Mouse (Mus musculus) cerebral cortex, adult 2 months (tissue): ENCODE measurements around the gene Sf1.

Experiments
- WGBS: fragments of 180-500 bp; shearing (Covaris S2); methylation state at CpG from one replicate; pipeline ENCODE4 v1.1.7; 2018; 5-methylcytosine and 5-hydroxymethylcytosine counted together

The Sf1 gene

DNA sequence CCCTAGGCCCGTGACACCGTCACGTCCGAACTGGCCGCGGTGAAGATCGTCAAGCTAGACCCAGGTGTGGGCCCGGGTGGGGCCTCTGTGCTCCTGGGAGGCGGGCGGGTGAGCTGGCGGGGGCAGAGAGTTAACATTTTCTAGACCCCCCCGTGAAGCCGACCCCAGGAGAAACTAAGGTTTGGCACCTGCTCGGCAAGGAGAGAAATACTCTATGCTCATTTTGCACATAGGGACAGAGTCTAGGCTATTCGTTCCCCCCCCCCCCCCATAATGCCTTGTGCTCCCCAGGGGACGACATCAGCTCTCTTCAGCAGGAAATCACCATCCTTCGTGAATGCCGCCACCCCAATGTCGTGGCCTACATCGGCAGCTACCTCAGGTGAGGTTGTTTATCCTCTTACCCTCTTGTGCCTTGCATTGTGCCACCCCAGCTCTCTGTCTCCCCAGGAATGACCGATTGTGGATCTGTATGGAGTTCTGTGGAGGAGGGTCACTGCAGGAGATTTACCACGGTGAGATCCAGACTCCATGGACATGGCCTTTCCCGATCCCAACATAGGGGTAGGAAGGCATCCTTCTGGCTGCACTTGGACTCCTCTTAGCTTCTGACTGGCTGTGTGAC, 21.9 kb upstream of the Sf1 start:
- WGBS = 11% methylated on average over 23 of the region's 23 CpGs

GRCm38 (mm10) chr19:6342276-6342933, 21.1 kb upstream of the Sf1 start:
- WGBS = 67% methylated on average over 5 of the region's 5 CpGs

- WGBS = 82% methylated on average over 19 of the region's 19 CpGs
These were observed 20.2 kb upstream of the Sf1 start for GRCm38 (mm10) chr19:6343066-6343925.

GRCm38 (mm10) chr19:6343996-6344395, 19.5 kb upstream of the Sf1 start:
- 71% methylated on average over 5 of the region's 5 CpGs for WGBS

- 89% methylated on average over 5 of the region's 5 CpGs for WGBS
These were observed 17.5 kb upstream of the Sf1 start for GRCm38 (mm10) chr19:6346023-6346422.

- WGBS = 83% methylated on average over 10 of the region's 10 CpGs
These were observed 16.8 kb upstream of the Sf1 start for GRCm38 (mm10) chr19:6346661-6347060.

GRCm38 (mm10) chr19:6347615-6348014, 15.9 kb upstream of the Sf1 start:
- 86% methylated on average over 4 of the region's 4 CpGs for WGBS

GRCm38 (mm10) chr19:6348717-6349116, 14.8 kb upstream of the Sf1 start:
- 79% methylated on average over 9 of the region's 9 CpGs for WGBS

DNA sequence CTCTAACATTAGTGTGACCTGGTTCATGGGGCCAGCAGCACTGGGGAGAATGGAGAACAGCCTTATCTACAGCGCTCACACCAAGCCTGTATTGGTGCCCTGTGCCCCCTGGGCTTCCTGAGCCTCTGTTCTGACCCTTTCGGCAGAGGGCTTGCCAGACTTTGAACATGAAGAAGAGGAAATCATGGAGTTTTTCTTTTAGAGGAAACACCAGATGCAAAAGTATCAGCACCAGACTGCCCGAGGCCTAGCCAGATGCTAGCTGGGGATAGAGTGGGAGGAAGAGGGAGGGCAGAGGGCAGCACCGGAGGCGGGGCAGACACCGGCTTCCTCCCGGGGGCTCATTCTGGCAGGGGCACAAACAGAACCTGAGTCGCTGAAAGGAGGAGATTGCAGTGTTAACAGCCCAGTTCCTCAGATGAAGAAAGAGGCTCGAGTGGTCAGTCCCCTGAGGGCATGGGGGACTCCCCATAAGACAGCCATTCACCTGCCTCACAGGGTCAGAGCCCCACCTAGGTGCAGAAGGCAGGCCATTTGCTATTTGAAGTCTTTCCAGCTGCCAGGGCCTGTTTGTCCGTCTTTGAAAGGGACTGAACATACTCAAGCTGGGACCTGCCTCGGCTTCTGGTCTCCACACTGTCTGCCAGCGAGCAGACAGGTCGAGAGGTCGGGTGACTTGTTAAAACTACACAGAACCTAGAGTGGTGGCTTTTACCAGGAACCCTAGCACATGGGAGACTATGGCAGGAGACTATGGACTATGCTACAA, 14.1 kb upstream of the Sf1 start:
- WGBS = 54% methylated on average over 14 of the region's 14 CpGs

DNA sequence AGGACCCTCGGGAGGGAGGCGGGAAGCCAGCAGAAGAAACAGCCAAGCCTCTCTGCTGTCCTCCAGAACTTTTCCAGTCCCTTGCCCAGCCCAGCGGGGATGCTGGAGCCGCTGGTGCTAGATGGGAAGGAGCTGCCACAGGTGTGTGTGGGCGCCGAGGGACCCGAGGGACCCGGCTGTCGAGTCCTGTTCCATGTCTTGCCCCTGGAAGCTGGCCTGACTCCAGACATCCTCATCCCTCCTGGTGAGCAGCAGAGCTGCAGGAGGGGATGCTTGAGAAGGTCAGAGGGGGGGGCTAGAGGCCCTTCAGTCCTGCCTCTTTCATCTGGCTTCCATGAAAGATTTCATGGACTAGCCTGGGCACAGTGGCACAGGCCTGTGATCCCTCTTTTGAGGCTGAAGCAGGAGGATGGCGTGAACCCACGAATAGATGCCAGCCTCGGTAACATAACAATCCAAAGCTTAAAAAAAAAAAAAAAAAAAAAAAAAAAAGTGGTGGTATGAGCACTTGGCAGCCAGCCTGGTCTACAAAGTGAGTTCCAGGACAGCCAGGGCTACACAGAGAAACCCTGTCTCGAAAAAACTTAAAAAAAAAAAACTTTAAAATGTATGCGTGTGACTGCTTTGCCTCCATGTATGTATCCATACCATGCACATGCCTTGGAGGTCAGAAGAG, 11.9 kb upstream of the Sf1 start:
- 48% methylated on average over 14 of the region's 14 CpGs for WGBS

- WGBS = 89% methylated on average over 2 of the region's 2 CpGs
These were observed 11.4 kb upstream of the Sf1 start for GRCm38 (mm10) chr19:6352107-6352505.

- WGBS = 72% methylated on average over 7 of the region's 7 CpGs
These were observed 9.5 kb upstream of the Sf1 start for GRCm38 (mm10) chr19:6354030-6354429.

DNA sequence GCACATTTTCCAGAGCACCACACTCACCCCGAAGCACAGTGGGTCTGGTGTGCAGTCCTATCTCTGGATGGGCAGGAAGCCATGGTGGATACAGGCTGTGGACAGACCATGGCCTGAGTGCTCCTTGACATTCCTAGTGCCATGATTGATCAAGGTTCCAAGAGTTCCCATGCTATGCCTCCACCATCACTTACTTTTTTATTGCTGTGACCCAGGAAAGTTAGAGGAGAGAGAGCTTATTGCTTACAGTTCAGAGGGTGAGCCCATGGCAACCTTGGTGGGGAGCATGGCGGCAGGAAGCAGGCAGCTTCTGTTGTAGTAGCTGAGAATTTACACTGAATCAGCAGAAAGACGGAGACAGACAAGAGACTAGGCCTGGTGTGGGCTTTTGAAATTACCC, 2.2 kb upstream of the Sf1 start:
- 92% methylated on average over 3 of the region's 3 CpGs for WGBS

GRCm38 (mm10) chr19:6363091-6363410, 439 bp upstream of the Sf1 start:
- WGBS = 0% methylated on average over 11 of the region's 11 CpGs

- WGBS = under 1% methylated on average over 55 of the region's 55 CpGs
These were observed 831 bp downstream of the Sf1 start for GRCm38 (mm10) chr19:6364317-6364725.

DNA sequence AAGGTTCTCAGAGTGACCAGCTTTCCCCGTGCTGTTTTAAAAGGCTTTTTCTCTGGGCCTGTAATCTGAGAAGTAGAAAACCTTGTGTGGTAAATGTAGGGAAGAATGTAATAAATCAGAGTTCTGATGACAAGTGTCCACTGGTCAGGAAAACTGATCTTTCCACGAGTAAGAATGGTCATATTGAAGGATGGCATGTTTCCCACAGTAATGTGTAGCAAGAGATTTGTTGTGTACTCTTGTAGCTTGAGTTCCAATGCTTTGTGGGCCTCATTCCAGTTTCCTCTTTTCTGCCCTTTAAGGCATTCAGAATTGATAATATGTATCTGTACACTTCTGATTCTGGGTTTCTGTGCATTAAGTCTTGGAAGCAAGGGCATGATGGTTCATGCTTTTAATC, 1.4 kb downstream of the Sf1 start:
- WGBS = 0% methylated on average over 2 of the region's 2 CpGs

DNA sequence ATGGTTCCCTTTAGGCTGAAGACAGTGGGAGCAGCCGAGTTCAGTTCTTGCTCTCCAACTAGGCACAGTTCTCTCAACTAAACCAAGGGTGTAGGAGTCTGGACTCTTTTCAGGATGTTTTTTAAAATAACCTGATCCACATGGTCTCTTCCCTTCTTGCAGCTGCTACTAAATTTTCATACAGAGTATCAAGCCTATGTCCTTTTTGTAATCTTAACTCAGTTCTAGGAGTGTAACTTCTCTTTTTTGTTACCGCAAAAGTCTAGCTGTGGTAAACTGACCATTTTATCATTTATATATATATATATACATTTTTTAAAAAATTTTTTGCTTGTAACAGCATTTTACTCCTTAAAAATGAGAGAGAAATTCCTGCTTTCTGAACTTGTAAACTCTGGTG, 6.7 kb downstream of the Sf1 start:
- WGBS = 43% methylated on average over 2 of the region's 2 CpGs

GRCm38 (mm10) chr19:6372433-6372832, 8.9 kb downstream of the Sf1 start:
- 95% methylated on average over 3 of the region's 3 CpGs for WGBS

DNA sequence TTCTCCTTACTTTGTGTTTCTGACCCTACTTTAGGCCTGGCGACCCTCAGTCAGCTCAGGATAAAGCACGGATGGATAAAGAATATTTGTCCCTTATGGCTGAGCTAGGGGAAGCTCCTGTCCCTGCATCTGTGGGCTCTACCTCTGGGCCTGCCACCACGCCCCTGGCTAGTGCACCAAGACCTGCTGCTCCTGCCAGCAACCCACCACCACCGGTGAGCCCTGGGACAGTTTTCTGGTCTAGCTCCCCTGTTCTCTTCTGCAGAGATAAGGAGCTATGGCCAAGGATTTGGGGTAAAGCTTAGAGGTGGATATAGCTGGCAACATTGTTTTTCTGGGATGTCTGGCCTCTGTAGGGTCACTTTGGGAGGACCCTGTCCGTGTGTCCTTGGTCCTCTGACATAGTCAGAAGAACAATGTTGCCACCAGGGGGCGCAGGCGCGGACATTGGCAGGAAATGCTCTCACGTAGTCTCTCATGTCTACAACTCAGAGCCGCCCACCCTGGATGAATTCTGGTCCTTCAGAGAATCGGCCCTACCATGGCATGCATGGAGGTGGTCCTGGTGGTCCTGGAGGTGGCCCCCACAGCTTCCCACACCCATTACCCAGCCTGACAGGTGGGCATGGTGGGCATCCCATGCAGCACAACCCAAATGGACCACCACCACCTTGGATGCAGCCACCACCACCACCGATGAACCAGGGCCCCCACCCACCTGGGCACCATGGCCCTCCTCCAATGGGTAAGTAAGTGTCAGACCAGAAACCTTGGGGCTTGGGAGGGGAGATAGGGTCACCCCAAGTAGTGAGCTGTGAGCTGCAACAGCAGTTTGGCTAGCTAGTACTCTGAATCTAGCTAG, 10.3 kb downstream of the Sf1 start:
- WGBS = 47% methylated on average over 12 of the region's 12 CpGs

DNA sequence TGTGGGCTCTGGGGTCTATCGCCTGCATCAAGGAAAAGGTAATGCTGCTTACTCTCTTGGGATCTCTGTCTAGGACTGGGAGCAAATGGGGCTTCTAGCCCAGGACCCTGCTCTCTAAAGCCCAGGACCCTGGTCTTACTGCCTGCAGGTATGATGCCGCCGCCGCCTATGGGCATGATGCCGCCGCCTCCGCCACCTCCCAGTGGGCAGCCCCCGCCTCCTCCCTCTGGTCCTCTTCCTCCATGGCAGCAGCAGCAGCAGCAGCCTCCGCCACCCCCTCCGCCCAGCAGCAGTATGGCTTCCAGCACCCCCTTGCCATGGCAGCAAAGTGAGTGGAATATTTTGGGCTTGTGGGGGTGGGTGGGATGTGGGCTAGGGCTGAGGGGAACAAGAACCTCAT, 11.1 kb downstream of the Sf1 start:
- 88% methylated on average over 10 of the region's 10 CpGs for WGBS
